Mouse (Mus musculus): ENCODE measurements at regions not wholly inside any gene's neighbourhood (a gene's known extent, or its start where the extent isn't known, plus 50 kb on each side); places are given as distances from the start of the nearest gene placed in this dataset.

- TF ChIP-seq CTCF (IDR thresholded peaks at IDR 0.05; ENCODE audit: control insufficient read depth, insufficient read depth, insufficient read length) (no peak), USF1 (IDR thresholded peaks at IDR 0.05; ENCODE audit: low read depth) (no peak), MYOD1 (IDR thresholded peaks at IDR 0.05; ENCODE audit: control insufficient read depth, insufficient read length, low read depth) (no peak), FOSL1 (IDR thresholded peaks at IDR 0.05; ENCODE audit: insufficient read depth, low read length, poor library complexity, severe bottlenecking) (no peak), MAX (IDR thresholded peaks at IDR 0.05) (no peak), CEBPB (IDR thresholded peaks at IDR 0.05; ENCODE audit: low read depth) (no peak)
Observed at GRCm38 (mm10) chr5:139604327-139604726, 61.0 kb downstream of the Uncx start.
